Mouse (Mus musculus) stomach, postnatal 0 days (tissue): ENCODE results near the gene Sf3b2. TPM values are rescaled to one million over a fixed set of nuclear protein-coding genes. Genes with fewer than 3 reads are reported as not detected.

Source experiments
- ATAC-seq: fragments of 200-750 bp; cut with Nextera tagmentation; 2 replicates; pipeline ENCODE4 v1.8.0; 2017; ENCODE audit not compliant: low FRiP score, low TSS enrichment
- DNase-seq: peaks from one replicate; pipeline ENCODE4 v3.0.0-alpha.2; 2016; ENCODE audit warnings: low spot score
- H3K27ac ChIP-seq: fragments of 300-500 bp; sonication (generic); replicated peaks from 2 replicates; pipeline ENCODE4 v1.5.1; 2014; ENCODE audit warnings: mild to moderate bottlenecking, control low read depth
- H3K27me3 ChIP-seq: fragments of 300-500 bp; sonication (generic); 2 replicates; pipeline ENCODE4 v1.6.1; 2014; ENCODE audit warnings: low read length; ENCODE audit not compliant: control insufficient read depth, insufficient read depth
- H3K36me3 ChIP-seq: fragments of 300-500 bp; sonication (generic); 2 replicates; pipeline ENCODE4 v1.6.1; 2014; ENCODE audit warnings: low read length, mixed read lengths; ENCODE audit not compliant: control insufficient read depth, insufficient read depth
- H3K4me1 ChIP-seq: fragments of 300-500 bp; sonication (generic); replicated peaks from 2 replicates; pipeline ENCODE4 v1.6.1; 2014; ENCODE audit warnings: antibody characterized with exemption; ENCODE audit not compliant: control insufficient read depth, insufficient read depth
- H3K4me2 ChIP-seq: fragments of 300-500 bp; sonication (generic); replicated peaks from 2 replicates; pipeline ENCODE4 v1.6.1; 2014; ENCODE audit warnings: low read depth, mild to moderate bottlenecking, control low read depth, moderate library complexity
- H3K4me3 ChIP-seq: fragments of 300-500 bp; sonication (generic); 2 replicates; pipeline ENCODE4 v1.5.1; 2014; ENCODE audit warnings: low read depth, low read length, control low read depth
- H3K9ac ChIP-seq: fragments of 300-500 bp; sonication (generic); 2 replicates; pipeline ENCODE4 v1.6.1; 2014; ENCODE audit warnings: mild to moderate bottlenecking, low read length, control low read depth, mixed read lengths
- H3K9me3 ChIP-seq: fragments of 300-500 bp; sonication (generic); 2 replicates; pipeline ENCODE4 v1.6.1; 2016; ENCODE audit warnings: low read length; ENCODE audit not compliant: control insufficient read depth
- CTCF ChIP-seq: IDR thresholded peaks from 2 replicates; pipeline ENCODE4 v1.5.1; 2016; ENCODE audit warnings: antibody characterized with exemption, low read depth, mild to moderate bottlenecking, moderate library complexity
- EP300 ChIP-seq: optimal IDR thresholded peaks from 2 replicates; pipeline ENCODE3; 2016; ENCODE audit warnings: antibody characterized with exemption
- WGBS: fragments of 180-500 bp; shearing (Covaris S2); extraction: QIAGEN DNeasy Blood & Tissue Kit; methylation state at CpG from one replicate; pipeline ENCODE4 v1.1.7; 2014; 5-methylcytosine and 5-hydroxymethylcytosine counted together
- polyA plus RNA-seq: library from polyadenylated mRNA; unstranded; fragments of >200 nt; fragmentation: Nextera tagmentation; extraction: Ambion mirVana; gene quantifications from 2 replicates; pipeline ENCODE4 v1.2.1, GENCODE M21; 2015

Gene Sf3b2
- polyA plus RNA-seq = 134 and 148 TPM in 2 replicates

DNA sequence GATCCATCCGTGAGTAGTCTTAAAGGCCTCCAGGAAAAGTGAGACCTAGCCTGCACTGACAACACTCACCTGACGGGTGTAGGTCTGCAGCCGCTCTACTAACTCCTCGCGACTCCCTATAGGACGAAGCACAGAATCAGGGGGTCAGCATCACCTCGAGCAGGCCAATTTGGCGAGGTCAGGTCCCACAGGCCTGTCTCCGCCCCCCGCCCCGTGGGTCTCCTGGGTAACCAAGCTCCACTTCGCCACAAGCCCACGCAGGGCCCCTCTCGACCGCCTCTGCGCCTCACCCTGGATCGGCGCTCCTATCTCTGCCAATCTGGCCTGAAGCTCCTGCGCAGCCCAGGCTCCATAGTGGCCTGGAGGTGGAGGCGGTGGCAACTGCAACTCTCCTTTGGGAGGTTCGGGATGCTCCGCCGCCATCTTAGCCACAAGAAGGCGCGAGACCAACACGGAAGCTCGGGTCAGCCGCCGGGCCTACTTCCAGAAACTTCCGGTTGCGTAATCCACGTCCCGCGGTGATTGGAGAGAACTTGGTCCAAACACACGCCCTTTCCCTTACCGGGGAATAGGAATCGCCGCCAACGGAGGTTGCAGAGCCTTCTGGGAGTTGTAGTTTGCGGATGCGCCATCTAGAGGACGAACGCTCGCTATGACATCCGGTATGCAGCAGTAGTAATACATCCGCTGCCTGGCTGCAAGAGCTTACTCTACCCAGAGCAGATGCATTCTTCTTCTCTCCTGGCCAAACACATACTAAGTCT, at the start of gene Sf3b2:
Gene Sf3b2 (minus strand): TSS at position 484 of the 764 bp plus-strand sequence.
- peak; percentile 97 for ATAC-seq
- WGBS = under 1% methylated on average over 46 of the region's 46 CpGs
- Histone ChIP-seq H3K4me3 (peak within 1 kb of the TSS; percentile 92), H3K4me2 (peak within 1 kb of the TSS; percentile 73), H3K9ac (peak within 1 kb of the TSS; percentile 82), H3K9me3 (no peaks in the 10 kb centered on the region), H3K36me3 (peaks cover 16% of the 10 kb centered on the region), H3K4me1 (no peaks in the 10 kb centered on the region), H3K27me3 (no peaks in the 10 kb centered on the region), H3K27ac (peak within 1 kb of the TSS; percentile 85)
- peak; percentile 88 for TF ChIP-seq CTCF
- no peak for TF ChIP-seq EP300
- peak; percentile 98 for DNase-seq

DNA sequence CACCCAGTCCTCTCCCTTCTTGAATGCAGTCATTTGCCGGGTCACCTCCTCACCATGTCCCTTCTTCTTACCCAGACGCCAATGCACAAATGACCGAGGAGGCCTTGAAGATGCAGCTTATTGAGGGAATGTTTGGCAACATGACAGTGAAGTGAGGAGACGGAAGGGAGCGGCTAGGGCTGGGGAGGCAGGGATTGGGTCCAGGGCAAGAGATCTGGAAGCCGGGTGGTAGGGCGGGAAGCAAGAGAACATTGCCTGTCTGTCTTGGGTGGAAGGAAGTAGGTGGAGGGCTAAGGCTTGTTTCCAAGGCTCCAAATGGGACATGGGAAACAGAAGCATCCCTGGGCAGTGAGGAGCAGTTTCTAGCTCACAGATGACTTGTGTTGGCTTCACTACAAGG, 46.1 kb upstream of the Sf3b2 start:
- 88% methylated on average over 7 of the region's 7 CpGs for WGBS

DNA sequence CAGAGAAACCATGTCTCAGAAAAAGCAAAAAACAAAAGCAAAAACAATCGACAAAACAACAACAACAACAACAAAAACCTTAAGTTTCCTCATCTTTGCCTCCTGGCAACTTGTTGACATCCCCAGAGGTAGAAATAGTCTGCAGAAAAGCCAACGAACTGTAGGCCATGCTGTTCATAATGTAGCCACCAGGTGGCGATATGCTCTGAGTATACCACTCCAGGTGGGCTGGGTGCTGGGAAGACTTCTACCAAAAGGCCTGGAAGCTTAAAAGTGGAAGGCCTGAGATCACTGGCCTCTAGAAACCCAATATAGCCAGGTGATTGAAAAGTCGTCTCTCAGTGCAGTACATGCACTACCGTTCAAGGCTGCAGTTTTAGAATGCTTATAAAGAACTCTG, 42.7 kb upstream of the Sf3b2 start:
- Histone ChIP-seq H3K27ac (no peak overlapping the region), H3K4me3 (no peak overlapping the region), H3K36me3 (no peaks in the 10 kb centered on the region), H3K4me1 (no peaks in the 10 kb centered on the region), H3K9ac (no peak overlapping the region), H3K9me3 (no peaks in the 10 kb centered on the region), H3K27me3 (no peaks in the 10 kb centered on the region), H3K4me2 (no peak overlapping the region)
- WGBS = 19% methylated on average over 5 of the region's 5 CpGs
- ATAC-seq (0 out of 2 replicates have a peak, but pooled peaks have one; percentile 43), DNase-seq (peak; percentile 81)
- TF ChIP-seq EP300 (no peak), CTCF (peak; percentile 94)

More for the DNA sequence above, 46.1 kb upstream of the Sf3b2 start:
- H3K4me1 ChIP-seq = no peaks in the 10 kb centered on the region
- no peak overlapping the region for H3K4me2 ChIP-seq
- H3K4me3 ChIP-seq = no peak overlapping the region
- H3K36me3 ChIP-seq = no peaks in the 10 kb centered on the region
- DNase-seq = no peak
- H3K27me3 ChIP-seq = no peaks in the 10 kb centered on the region
- TF ChIP-seq EP300 (no peak), CTCF (no peak)
- H3K9ac ChIP-seq = no peak overlapping the region
- H3K27ac ChIP-seq = no peak overlapping the region
- no peaks in the 10 kb centered on the region for H3K9me3 ChIP-seq
- ATAC-seq = no peak

DNA sequence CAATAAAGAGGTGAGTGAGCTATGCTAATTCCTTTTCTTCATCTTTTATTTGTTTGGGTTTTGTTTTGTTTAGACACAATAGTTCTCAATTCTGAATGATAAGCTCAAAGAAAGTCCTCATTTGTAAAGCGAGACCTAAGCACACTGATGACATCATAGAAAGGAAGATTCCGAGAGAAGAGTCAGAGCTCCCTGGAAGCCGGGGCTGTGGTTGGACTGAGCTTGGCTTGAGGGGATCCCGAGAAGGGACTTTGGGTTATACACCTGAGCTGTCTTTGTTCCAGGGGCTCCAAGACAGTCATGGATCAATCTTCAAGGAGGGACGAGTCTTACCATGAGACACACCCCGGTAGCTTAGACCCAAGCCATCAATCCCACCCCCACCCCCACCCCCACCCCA, 40.2 kb upstream of the Sf3b2 start, which contains the start of gene Catsper1:
Gene Catsper1 (plus strand): TSS at position 301 of the 400 bp plus-strand sequence.
- H3K27ac ChIP-seq = no peak within 1 kb of the TSS
- ATAC-seq (no peak), DNase-seq (no peak)
- TF ChIP-seq EP300 = no peak
- no peak for TF ChIP-seq CTCF
- no peak within 1 kb of the TSS for H3K4me3 ChIP-seq
- H3K4me1 ChIP-seq = no peaks in the 10 kb centered on the region
- H3K9me3 ChIP-seq = no peaks in the 10 kb centered on the region
- H3K4me2 ChIP-seq = no peak within 1 kb of the TSS
- H3K9ac ChIP-seq = no peak within 1 kb of the TSS
- 90% methylated on average over 6 of the region's 6 CpGs for WGBS
- no peaks in the 10 kb centered on the region for H3K27me3 ChIP-seq
- H3K36me3 ChIP-seq = no peaks in the 10 kb centered on the region

DNA sequence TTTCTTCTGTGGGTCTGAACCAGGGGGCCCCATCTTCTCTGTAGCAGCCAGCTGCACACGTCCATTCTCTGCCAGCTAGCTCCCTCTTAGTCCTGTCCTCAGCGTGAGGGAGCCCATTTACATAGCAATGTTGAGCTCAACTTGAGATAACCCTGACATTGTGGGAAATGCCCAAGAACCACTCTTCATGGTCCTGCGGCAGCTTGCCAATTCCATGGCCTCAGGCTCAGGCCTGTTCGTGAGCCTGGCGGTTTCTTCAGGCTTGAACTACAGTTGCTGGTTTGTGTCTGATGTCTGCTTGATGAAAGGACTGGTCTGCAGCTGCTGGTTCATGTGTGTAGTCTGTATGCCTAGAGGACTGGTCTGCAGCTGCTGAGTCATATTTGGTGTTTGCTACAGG, 39.5 kb upstream of the Sf3b2 start:
- TF ChIP-seq EP300 = no peak
- no peak for TF ChIP-seq CTCF
- Histone ChIP-seq H3K36me3 (no peaks in the 10 kb centered on the region), H3K9me3 (no peaks in the 10 kb centered on the region), H3K4me1 (no peaks in the 10 kb centered on the region), H3K4me3 (no peak overlapping the region), H3K4me2 (no peak overlapping the region), H3K9ac (no peak overlapping the region), H3K27me3 (no peaks in the 10 kb centered on the region), H3K27ac (no peak overlapping the region)
- ATAC-seq (no peak), DNase-seq (no peak)
- WGBS = 50% methylated on average over 5 of the region's 5 CpGs

DNA sequence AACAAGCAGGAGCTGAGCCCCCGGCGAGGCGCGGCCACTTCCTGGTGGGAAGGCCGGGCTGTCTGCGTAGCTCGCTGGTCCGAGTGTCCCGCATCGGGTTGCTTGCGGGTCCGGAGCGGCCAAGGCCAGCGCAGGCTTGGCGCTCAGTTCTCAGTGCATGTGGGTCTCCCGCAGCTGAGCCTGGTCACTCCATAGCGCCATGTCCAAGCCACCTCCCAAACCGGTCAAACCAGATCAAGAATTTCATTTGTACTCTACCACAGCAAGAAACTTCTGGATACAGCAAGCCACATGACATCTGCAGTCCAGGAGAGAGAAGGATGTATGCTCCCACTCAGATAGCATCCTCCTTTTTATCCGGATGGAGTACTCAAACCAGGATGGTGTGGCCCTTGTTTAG, 32.7 kb upstream of the Sf3b2 start:
- Histone ChIP-seq H3K9me3 (no peaks in the 10 kb centered on the region), H3K4me3 (no peak overlapping the region), H3K9ac (no peak overlapping the region), H3K27ac (no peak overlapping the region), H3K36me3 (no peaks in the 10 kb centered on the region), H3K4me2 (no peak overlapping the region), H3K27me3 (no peaks in the 10 kb centered on the region), H3K4me1 (no peaks in the 10 kb centered on the region)
- ATAC-seq (peak; percentile 77), DNase-seq (peak; percentile 64)
- TF ChIP-seq CTCF = no peak
- no peak for TF ChIP-seq EP300
- 62% methylated on average over 19 of the region's 19 CpGs for WGBS
